Mouse (Mus musculus) R1 (cell line): ENCODE measurements around the gene Apold1.

Source experiments
- DNase-seq: peaks from one replicate; pipeline ENCODE4 v3.0.0-alpha.2; 2018; ENCODE audit warnings: low read depth, low spot score

Gene Apold1

DNA sequence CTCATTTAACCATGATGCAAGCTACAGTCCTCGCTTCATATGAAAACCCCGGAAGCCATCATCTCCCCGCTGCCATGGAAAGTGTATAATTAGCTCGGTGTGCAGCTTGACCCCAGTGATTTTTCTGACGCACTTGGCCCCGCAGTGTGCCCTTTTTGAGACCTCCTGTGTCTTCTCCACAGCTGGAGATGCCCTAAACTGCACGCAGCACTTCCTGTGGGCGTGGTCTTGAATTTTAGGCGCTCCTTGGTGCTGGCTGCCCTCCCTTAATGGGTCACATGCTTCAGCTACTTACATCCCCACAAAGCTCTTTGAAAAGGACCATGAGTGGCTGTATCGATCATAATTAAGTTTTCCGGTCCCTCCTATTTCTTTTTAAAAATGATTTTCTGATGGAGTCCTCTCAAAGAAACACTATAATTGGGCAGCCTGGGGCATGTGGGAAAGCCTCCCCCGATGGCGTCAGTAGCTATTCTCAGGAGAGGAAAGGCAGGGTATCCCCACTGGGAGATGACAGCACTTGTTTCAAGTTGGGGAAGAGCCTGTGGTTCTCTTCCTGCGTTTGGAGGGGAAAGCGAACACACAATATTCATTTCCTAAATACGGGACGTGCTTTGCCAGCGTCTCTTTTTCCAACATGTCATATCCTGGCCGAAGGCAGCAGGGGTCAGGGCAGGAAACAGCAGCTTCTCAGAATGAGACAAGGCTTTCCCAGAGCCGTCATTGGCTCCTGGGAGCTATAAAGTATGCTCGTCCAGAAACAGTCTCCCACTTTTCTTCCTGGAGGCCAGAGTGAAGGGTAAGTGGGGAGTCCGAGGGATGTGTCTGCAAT is at the start of gene Apold1:
Gene Apold1 (plus strand): TSS at position 488 of the 832 bp plus-strand sequence.
- peak; percentile 75 for DNase-seq

DNA sequence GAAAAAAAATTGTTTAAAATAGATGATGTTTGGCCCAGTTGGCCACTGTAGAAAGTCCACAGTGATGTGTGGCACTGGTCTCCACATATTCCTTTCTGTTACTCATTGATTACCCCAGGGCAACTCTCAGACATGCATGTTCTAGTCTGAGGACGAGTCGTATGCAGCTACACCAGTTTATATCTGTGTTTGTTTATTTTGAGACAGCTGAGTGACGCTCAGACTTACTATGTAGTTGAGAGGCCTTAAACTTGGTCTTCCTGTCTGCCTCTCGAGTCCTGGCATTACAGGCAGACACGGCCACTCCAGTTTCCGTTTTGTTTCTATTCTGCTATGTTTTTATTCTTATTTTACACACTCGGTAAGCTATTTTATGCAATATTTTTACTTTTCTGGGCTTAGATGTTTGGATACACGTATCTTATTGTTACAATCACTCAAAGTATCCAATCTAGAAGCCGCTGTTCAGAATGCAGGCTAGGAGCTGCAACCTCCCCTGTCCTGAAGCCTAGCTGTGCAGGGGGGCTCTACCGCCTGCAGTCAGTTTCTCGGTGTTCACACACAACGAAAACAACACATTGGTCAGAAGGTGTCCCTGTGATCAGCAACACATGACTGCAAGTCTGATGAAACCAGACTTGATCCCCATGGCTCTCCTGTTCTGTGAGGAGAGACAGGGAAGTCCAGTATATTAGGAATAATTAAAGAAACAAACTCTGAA is 48.9 kb upstream of the Apold1 start:
- no peak for DNase-seq

DNA sequence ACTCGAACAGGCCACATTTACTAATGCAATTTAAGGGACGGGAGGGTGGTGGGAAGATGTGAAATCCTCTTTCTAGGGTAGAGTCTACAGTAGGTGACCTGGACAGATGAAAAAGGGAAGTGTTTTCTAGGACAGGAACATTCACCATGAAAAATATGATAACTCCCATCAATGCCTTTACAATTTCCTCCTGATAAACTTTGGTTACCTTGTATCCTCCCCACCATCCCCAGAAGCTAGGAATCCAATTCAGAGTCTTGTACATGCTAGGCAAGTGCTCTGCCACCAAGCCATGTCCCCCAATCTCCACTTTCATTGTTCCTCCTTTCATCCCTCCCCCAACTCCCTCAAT is 48.3 kb upstream of the Apold1 start:
- no peak for DNase-seq

DNA sequence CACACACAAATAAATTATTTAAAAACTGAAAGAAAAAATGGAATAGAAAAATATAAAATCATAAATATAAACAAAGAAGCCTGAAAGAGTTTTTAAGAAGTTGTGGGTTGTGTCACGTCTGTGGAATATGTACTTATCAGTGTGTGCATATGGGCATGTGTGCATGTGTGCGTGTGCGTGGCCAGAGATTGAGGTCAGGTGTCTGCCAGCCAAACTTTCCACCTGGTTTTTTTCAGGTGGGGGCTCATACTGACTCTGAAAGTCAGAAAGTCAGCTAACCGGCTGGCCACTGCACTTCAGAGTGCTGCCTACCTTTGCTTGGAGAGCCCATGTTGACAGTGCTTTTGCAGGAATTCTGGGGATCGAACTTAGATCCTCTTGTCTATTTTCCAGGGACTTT is 47.2 kb upstream of the Apold1 start:
- DNase-seq, result no peak

DNA sequence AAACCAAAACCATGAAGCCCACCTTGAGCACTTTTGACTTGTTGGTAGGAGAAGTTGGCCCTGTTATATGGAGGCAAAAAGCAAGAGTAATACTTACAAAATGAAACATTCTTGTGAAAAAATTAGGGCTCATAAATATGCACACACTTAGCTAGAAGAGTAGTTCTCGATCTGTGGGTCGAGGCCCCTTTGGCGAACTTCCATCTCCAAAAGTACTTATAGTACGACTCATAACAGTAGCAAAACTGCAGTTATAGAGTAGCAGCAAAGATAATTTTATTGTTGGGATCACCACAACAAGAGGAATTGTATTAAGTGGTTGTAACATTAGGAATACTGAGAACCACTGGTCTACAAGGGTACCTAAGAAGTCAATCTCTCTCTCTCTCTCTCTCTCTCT is 41.7 kb upstream of the Apold1 start:
- no peak for DNase-seq

DNA sequence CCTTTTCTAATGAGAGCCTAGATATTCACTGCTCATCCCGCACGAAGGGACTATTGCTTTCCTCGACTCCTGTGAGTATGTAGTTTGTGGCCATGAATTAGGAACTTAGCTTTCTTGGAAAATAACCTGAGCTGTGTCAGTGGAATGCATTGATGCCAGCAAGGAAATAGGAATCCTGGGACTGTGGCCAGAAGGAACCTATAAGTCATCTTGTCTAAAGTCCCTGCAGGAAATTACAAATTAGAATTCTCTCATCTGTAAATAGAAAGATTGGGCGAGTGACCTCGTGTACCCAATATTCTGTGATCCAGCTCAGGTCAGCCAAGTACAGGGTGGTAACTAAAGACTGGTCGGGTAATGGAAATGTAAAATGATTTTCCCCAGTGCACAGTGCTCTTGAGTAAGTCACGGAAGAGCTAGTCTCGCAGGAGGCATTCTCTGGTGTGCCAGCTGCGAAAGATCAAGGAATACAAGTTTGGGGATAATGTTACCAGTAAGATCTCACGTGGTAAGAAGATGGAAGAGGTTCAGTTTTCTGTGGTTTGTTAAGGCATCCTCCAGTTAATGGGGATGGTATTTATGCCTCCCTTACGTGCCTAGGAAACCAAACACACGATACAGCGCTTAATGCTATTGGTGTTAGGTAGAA is 37.6 kb upstream of the Apold1 start:
- no peak for DNase-seq

DNA sequence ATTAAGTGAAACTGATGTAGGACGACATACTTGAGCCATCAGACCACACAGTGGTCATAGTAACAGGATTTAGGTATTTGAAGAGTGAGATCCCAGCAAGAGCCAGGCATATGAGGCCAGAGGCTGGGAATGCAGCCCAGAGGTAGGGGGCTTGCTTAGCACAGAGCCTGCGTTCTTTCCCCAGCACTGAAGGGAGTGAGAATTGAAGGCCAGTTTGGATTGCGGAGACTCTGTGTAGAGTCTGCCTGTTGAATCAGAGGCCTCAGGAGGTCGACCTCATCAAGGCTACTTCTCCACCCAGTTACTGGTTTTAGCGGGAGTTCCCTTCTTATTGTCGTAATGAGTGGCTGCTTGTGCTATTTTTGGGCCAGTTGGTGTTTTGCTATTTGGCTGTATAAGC is 35.5 kb upstream of the Apold1 start:
- no peak for DNase-seq

DNA sequence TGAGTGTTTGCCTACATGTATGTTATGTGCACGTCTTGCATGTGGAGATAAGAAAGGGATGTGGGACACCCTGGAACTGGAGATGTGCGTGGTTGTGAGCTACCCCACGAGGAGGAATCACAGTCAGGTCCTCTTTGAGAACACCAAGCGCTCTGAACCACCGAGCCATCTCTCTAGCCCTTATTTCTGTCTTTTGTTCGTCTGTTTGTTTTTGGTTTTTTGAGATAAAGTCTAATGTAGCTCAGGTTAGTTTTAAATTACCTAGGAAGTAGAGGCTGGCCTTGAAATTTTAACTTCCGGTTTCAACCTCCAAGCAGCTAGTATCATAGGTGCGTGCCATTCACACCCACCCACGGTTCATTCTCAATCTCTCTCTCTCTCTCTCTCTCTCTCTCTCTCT is 34.7 kb upstream of the Apold1 start:
- peak; percentile 31 for DNase-seq

DNA sequence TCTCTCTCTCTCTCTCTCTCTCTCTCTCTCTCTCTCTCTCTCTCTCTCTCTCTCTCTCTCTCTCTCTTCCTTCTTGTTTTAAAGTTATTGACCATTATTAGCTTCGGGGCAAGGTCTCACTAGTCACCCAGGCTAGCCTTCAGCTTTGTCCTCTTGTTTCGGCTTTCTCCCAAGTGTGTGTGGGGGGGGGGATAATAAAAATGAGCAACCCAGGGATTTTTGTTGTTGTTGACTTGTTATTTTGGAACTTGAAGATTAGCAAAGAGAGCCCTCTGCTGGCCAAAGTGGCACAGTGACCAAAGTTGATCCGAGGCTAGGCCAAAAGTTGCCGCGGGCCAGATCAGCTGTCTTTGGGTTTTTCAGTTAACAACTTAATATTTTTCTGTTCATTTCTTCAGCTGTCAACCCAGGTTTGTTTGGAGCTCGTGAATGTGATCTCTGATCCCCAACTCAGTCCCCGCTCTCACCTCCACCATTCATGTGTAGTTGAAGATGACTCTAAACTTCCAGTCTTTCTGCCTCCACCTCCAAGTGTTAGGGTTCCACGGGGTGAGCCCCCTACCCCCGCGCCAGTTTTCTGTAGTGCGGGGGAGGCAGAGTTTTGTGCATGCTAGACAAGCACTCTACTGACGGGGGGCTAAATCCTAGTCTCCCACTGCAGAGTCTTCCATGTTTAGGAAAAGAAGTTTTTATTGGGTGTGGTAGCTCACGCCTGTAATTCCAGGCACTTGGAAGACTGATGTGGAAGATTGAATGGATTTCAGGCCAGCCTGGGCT is 34.0 kb upstream of the Apold1 start:
- peak; percentile 87 for DNase-seq

DNA sequence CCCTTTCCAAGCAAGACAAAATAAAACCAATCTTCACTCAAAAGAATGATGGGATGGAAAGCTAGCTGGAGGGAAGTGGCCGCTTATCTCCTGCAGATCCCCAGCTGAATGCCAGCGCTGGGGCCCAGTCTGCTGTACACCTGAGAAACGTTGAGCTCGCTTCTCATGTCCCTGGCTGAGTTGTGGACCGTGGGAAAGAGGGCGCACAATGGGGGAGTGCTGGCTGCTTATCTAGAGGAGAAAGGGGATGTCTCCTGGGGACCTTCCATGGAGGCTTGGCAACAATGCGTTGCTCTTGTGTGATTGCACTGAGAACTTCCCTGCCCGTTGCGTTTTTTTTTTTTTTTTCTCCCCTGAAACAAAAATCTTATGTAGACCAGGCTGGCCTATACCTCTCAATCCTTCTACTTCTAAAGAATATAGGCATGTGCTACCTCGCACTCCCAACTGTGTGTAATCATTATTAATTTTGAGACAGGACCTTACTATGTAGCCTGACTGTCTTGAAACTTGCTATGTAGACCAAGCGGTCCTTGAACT is 32.9 kb upstream of the Apold1 start:
- DNase-seq, result peak; percentile 57

DNA sequence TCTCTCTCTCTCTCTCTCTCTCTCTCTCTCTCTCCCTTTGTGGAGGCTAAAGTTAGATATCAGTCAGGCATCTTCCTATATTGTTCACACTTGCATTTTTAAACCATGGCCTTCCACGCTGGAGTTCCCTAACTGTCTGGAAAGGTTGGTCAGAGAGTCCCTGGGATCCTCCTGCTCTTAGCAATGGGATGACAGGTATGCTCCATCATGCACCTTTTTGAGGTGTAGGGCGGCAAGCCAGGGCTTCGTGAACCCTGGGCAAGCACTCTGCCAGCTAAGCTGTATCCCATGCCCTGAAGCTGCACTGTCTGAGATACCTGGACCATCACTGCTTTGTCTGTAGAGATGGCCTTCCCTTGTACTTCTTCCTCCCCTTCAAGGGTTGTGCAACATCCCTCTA is 32.3 kb upstream of the Apold1 start:
- DNase-seq, result no peak

DNA sequence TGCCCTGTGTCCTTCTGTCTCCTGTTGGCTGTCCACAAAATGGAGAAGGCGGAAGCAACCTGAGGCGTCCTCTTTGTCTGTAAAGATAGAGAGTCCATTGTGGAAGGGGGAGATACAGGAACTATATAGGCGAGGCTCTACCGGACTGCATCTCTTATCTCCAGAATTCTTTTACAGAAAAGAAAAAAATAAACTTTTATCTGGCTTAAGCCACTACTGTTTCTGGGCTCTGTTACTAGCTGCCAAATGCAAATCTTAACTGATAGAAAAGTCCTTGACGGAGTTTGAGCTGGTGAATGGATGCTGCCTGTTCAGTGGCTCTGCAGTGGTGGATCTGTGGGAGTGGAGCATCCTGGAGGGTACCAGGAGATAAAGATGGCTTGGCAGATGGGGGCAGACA is 30.2 kb upstream of the Apold1 start:
- DNase-seq, result no peak

DNA sequence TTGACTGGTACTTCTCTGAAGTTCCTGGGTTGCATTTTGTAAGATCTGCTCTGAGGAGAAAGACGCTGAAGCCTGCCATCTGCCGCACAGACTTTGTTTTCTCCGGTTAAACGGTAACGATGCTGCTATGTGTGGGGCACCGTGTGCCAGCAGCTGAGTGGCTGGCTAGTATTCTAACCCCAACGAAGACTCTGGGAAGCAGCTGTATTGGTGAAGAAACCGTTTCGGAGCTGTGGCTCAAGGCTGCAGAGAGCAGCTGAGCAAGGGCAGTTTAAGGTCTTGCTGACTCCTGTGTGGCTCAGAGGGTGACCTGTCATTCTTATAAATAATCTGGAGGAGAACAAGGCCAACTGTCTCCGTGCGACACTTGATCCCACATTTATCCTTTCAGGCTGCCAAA is 27.5 kb upstream of the Apold1 start:
- no peak for DNase-seq

DNA sequence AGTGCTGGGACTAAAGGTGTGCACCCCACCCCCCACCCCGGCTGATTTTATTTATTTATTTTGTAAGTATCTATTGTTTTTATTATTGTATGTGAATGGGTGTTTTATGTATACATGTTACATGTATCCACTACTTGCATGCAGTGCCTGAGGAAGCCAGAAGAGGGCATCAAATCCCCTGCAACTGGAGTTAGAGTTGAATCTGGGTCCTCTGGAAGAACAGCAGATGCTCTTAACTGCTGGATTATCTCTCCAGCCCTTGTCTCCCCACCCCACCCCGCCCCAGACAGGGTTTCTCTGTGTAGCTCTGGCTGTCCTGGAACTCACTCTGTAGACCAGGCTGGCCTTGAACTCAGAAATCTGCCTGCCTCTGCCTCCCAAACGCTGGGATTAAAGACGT is 25.1 kb upstream of the Apold1 start:
- DNase-seq, result peak; percentile 77

DNA sequence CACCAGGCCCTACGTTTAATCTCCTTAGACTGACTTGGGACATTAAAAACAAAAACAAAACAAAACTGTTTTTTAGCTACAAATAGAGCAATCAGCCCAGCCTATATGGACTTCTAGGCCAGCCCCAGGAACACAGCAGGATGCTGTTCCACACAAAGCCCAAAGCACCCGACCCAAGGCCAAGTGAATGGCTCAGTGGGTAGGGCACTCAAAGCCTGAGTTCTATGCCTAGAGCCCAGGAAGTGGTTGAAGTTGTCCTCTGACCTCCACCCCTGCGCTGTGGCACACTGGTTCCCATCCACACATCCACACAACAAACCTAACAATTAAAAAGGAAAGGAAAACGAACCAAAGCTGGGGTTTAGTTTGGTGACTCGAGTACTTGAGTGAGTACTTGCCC is 20.2 kb upstream of the Apold1 start:
- DNase-seq, result no peak

DNA sequence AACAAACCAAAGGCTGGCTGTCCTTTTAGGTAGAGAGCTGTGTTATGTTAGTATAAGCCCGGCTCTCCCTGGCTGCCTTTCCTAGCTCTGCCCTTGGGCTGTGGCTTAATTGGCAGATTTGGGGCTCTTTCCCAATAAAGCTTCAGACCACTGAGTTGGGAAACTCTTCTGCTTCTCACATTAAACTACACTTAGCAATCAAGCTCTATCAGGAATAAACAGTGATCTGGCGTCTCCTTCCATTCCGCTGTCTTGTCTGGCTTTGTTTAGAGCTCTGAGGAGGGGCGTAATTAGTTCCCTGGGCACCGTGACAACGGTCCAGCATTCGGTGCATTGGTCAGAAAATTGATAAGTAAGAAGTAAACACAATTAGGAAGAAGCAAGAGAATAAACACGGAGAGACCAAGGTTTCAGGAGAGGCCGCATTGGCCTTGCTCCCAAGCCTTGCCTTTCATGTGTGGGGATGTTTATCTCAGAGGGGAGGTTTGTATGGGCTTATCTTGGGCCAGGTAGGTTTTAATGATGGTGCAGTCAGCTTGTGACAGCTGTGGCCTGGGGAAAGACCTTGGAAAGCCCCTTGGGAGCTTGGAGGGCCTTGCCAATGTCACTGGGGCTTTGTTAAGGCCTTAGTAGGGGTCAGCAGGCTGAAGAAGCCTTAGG is 19.5 kb upstream of the Apold1 start:
- no peak for DNase-seq

DNA sequence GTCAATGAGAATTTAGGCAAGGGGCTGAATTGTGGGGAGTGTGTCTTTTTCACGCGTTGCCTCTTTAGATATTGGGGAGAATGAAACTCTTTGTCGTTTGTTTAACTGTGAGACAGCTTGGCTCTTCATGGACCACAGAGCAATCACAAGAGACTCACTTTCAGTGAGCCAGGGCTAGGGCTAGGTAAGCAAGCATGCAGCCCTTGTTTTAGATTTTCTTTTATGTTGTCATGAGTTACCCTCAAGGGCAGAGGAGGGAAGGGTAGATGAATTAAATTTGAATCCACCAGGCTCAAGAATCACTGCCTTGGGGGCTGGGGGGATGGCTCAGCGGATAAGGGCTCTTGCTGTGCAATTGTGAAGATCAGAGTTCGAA is 19.0 kb upstream of the Apold1 start:
- DNase-seq, result no peak

DNA sequence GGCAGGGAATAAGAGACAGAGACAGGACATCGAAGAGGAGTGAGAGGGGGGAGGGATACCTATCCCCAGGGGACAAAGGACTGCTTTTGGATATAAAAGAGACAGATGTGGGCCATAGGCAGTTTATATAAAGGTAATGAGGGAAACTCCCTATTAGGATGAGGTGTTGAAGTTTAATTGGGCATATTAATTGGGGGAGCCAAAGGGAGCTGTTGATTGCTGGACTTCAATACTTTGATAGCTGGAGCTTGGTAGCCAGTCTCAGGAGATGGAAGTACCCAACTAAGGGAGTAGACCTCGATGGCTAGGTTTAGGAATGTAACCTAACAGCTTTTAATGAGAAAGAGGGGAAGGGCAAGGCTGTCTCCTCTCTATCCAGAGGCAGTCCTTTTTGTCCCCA is 17.6 kb upstream of the Apold1 start:
- DNase-seq, result no peak

DNA sequence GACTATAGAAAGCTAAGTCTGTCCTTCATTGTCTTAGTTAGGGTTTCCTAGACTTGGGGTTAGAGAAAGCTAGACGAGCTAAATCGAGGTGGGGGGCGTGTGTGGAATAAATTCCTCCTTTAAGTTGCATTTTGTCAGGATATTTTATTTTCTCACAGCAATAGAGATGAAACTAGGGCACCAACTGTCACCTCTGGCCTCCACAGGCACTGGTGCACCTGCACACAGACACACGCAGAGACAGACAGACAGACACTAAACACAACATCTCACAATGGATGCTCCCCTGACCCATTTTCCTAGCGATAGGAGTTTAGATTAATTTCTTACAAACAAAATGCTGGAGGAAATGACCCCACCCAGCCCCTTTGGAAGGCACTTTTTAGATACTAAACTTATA is 14.8 kb upstream of the Apold1 start:
- no peak for DNase-seq

DNA sequence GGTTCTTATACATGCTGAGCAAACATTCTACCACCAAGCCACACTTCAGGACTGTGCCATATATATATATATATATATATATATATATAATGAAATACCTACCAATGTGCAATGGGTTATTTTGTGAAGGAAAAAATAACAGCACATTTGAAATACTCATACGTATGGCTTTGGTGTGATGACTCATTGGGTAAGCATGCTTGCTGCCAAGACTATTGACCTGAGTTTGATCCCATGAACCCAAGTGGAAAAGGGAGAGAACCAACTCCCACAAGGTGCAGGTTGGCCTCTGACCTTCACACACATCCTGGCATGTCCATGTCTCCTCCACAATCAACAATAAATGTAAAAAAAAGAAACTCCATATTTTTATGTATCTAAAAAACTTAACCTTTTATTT is 13.2 kb upstream of the Apold1 start:
- DNase-seq, result no peak

DNA sequence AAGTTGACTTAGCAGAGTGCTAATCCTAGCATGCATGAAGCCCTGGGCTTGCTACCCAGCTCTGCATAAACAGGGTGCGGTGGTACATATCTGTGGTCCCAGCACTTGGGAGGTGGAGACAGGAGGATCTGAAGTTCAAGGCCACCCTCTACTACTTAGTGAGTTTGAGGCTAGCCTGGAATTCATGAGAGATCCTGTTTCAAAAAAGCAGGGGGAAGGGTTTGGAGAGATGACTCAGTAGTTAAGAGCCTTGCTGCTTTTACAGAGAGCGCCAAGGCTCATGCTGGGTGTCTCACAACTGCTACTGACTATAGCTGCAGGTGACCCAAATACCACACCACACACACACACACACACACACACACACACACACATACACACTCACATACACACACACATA is 12.0 kb upstream of the Apold1 start:
- peak; percentile 63 for DNase-seq
